Mouse (Mus musculus): ENCODE data around the gene Olfr156. TPM values are rescaled to one million over a fixed set of nuclear protein-coding genes. Genes with fewer than 3 reads are reported as not detected.

Gene Olfr156
- polyA plus RNA-seq (2012; rRNA removed): not detected in 2 replicates

DNA sequence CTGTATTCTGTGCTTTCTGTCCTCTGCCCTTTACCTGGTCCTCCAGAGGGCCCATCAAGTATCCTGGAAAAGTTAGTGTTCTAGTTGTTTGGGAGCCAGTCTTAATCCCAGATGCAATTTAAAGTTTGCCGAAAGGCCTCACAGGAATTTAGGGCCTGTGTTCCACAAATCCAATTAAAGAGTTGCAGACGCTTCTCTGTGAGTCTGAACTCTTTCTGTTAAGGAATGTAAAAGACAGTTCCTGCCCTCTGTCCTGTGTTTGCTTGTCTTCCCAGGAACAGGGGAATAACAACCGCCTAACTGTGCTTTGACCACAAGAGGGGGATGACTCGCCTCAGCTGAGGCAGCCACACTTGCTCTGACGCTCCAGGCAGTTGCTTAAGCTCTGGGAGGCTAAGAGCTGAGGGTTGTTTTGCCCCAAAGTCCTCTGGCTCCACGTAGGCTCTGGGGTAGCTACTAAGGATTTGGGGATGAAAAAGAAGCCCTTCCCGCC is at the start of gene Olfr156:
TSS of gene Olfr156 (minus strand) at position 51 of the 493 bp plus-strand sequence.
- 31% methylated on average over 7 of the region's 7 CpGs for WGBS
- H3K4me1 ChIP-seq (ENCODE audit: control insufficient read depth, insufficient read depth, low read length): no peaks in the 10 kb centered on the region
- peak; percentile 55; the same call in 1 of the 2 replicates for TF ChIP-seq CTCF (IDR thresholded peaks at IDR 0.05; ENCODE audit: insufficient read depth, low read length)
- no peak for TF ChIP-seq POLR2A (IDR thresholded peaks at IDR 0.05; ENCODE audit: borderline replicate concordance, extremely low read depth, low read depth, low read length)
- no peak within 1 kb of the TSS for H3K4me3 ChIP-seq (replicated peaks; ENCODE audit: extremely low read depth, low read depth, low read length)
- peak; percentile 12 for DNase-seq

DNA sequence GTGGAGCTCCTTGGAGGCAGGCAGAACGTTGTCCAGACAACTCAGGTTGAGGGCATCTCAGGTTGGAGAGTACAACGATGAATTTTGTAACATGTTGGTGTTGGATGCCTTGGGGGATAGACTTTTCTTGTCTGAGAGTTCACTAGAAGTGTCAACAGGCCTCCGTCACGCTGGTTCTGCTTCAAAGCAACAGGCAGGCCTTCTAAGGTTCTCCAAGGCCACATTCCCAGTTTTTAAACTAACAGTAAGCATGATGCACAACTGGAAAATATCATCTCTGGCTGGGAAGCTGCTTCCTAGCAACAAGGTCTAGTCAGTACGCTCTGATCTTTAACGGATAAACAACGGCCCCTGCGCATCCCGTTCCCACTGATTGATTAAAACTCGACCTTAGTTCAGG is 46.1 kb upstream of the Olfr156 start:
- Histone ChIP-seq H3K4me3 (replicated peaks; ENCODE audit: extremely low read depth, low read depth, low read length) (no peak overlapping the region), H3K4me1 (ENCODE audit: control insufficient read depth, insufficient read depth, low read length) (peaks cover 1% of the 10 kb centered on the region; the same call in 1 of the 2 replicates)
- TF ChIP-seq POLR2A (IDR thresholded peaks at IDR 0.05; ENCODE audit: borderline replicate concordance, extremely low read depth, low read depth, low read length) (no peak), CTCF (IDR thresholded peaks at IDR 0.05; ENCODE audit: insufficient read depth, low read length) (no peak)
- no peak for DNase-seq
- 82% methylated on average over 10 of the region's 10 CpGs for WGBS

DNA sequence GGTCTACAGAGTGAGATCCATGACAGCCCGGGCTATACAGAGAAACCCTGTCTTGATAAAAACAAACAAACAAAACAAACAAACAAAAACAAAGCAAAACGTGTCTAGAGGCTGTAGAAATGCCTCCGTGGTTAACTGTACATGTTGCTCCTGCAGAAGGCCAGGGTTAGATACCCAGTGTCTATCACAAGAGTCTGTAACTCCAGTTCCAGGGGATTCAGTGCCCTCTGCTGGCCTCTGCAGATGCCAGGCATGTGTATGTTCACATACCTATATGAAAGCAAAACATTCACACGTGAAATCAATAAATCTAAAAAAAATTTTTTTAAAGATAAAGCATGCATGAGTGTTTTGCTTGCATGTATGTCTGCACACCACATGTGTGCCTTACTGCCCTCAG is 39.6 kb upstream of the Olfr156 start:
- WGBS: 58% methylated on average over 4 of the region's 4 CpGs

DNA sequence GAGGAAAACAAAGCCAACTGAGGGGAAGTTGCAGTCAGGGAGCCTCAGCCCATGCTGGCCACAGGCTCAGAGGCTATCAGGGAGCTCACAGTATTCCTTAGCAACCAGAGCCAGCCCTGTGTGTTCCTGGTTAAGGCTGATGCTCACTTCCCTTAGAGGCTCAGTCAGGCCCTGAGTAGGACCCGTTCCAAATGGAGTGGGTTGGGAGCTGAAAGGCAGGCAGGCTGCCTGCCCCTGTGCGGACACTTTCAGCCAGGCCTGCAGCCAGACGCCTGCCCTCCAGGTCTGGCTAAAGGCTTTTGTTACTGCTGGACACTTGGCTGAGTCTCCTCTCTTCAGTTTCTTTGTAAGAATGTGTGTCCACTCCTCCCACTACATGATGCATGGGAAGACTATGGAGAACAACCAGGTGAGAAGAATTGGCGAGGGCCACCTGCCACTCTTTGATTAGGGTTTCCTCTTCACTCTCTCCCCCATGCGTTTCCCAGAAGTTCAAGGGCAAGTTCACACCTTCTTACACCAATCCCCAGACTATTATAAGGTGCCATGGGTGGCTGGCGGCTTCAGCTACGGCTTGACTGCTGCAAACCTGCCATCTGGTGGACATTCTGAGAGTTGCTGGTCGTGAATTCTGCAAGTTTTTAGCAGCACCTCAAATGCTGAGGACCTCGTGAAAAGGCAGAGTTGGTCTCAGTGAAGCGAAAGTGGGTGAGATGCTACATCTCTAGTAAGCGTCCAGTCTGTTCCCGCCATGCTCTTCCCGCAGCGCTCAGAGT is 37.2 kb upstream of the Olfr156 start:
- 13% methylated on average over 14 of the region's 14 CpGs for WGBS
- Histone ChIP-seq H3K4me1 (ENCODE audit: control insufficient read depth, insufficient read depth, low read length) (no peaks in the 10 kb centered on the region), H3K4me3 (replicated peaks; ENCODE audit: extremely low read depth, low read depth, low read length) (no peak overlapping the region)
- TF ChIP-seq CTCF (IDR thresholded peaks at IDR 0.05; ENCODE audit: insufficient read depth, low read length) (peak; percentile 81), POLR2A (IDR thresholded peaks at IDR 0.05; ENCODE audit: borderline replicate concordance, extremely low read depth, low read depth, low read length) (no peak)
- DNase-seq: peak; percentile 64

More for the DNA sequence above, 39.6 kb upstream of the Olfr156 start:
- no peak overlapping the region for H3K4me3 ChIP-seq (replicated peaks; ENCODE audit: extremely low read depth, low read depth, low read length)
- H3K4me1 ChIP-seq (ENCODE audit: control insufficient read depth, insufficient read depth, low read length): no peaks in the 10 kb centered on the region
- TF ChIP-seq POLR2A (IDR thresholded peaks at IDR 0.05; ENCODE audit: borderline replicate concordance, extremely low read depth, low read depth, low read length) (no peak), CTCF (IDR thresholded peaks at IDR 0.05; ENCODE audit: insufficient read depth, low read length) (no peak)
- DNase-seq: no peak

DNA sequence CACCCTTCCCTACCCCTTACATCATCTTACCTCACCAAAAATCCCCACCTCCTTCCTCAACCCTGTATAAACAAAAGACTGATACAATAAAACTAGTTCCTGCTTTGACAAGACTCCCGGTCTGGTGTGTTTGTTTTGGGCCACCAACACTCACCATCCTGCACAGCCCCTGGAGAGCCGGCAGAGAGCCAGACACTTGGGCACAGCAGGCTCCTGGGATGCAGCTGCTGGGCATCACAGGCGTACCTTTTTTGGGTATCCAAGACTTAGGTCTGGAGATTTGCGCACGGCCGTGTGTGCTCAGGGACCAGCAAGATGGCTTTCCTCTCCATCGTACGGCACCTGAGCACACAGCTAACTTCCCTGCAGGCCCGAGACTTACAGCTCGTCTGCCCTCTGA is 36.2 kb upstream of the Olfr156 start:
- no peaks in the 10 kb centered on the region for H3K4me1 ChIP-seq (ENCODE audit: control insufficient read depth, insufficient read depth, low read length)
- no peak overlapping the region for H3K4me3 ChIP-seq (replicated peaks; ENCODE audit: extremely low read depth, low read depth, low read length)
- no peak for DNase-seq
- WGBS: 69% methylated on average over 10 of the region's 10 CpGs
- TF ChIP-seq POLR2A (IDR thresholded peaks at IDR 0.05; ENCODE audit: borderline replicate concordance, extremely low read depth, low read depth, low read length) (no peak), CTCF (IDR thresholded peaks at IDR 0.05; ENCODE audit: insufficient read depth, low read length) (no peak)

DNA sequence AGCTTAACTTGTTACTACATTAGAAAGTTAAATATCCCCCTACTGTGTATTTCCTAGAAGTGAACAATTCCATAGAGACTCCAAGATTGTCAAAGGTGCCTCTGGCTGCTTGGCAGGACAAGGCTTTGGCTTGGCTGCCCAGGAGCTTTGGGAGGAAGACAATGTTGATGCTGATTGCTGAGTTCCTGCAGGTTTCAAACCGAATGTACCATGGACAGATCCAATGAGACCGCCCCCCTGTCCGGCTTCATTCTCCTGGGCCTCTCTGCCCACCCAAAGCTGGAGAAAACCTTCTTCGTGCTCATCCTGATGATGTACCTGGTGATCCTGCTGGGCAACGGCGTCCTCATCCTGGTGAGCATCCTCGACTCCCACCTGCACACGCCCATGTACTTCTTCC is 30.4 kb upstream of the Olfr156 start:
- no peak for DNase-seq
- no peak overlapping the region for H3K4me3 ChIP-seq (replicated peaks; ENCODE audit: extremely low read depth, low read depth, low read length)
- TF ChIP-seq CTCF (IDR thresholded peaks at IDR 0.05; ENCODE audit: insufficient read depth, low read length) (no peak), POLR2A (IDR thresholded peaks at IDR 0.05; ENCODE audit: borderline replicate concordance, extremely low read depth, low read depth, low read length) (no peak)
- H3K4me1 ChIP-seq (ENCODE audit: control insufficient read depth, insufficient read depth, low read length): no peaks in the 10 kb centered on the region
- 68% methylated on average over 8 of the region's 8 CpGs for WGBS

DNA sequence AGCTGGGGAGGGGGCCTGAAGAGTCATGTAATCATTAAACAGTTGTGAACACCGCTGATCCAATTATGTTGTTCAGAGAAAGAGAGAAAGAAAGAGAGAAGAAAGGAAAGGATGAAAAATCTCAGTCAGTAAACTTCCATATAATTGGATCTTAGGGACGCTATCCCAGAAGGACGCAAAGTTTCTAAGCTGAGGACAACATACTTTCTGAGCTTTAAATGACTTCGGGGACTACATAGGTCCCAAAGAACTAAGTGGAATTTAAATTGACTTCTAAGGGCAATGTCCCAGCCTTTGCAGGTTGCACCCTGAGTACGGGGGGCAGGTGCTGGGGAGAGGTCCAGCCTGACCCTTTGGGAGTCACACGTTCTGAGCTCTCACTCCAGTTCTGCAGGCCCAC is 27.6 kb upstream of the Olfr156 start, which contains the start of gene Olfr155:
TSS of gene Olfr155 (plus strand) at position 301 of the 400 bp plus-strand sequence.
- no peak for DNase-seq
- Histone ChIP-seq H3K4me1 (ENCODE audit: control insufficient read depth, insufficient read depth, low read length) (no peaks in the 10 kb centered on the region), H3K4me3 (replicated peaks; ENCODE audit: extremely low read depth, low read depth, low read length) (no peak within 1 kb of the TSS)
- TF ChIP-seq POLR2A (IDR thresholded peaks at IDR 0.05; ENCODE audit: borderline replicate concordance, extremely low read depth, low read depth, low read length) (no peak), CTCF (IDR thresholded peaks at IDR 0.05; ENCODE audit: insufficient read depth, low read length) (no peak)
- WGBS: 79% methylated on average over 6 of the region's 6 CpGs

DNA sequence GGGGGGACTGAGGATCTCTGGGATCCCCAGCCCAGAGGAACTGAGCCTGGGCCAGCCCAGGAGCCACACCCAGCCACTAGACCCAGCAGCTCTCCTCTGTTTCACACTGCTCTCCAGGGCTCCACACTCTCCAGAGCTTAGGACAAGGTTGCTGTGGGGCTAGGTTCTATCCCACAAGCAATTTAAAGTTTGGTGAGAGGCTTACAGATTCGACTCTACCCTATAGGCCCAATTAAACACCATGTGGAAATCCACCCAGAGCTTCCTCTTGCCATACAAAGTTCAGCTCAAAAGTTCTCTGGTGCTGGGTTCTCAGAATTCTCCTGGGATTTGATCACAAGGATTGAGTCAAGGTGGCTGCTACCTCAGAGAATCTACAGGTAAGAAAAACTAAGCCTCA is 16.4 kb upstream of the Olfr156 start, which contains the start of gene Olfr157:
TSS of gene Olfr157 (minus strand) at position 101 of the 400 bp plus-strand sequence.
- no peak within 1 kb of the TSS for H3K4me3 ChIP-seq (replicated peaks; ENCODE audit: extremely low read depth, low read depth, low read length)
- DNase-seq: no peak
- TF ChIP-seq CTCF (IDR thresholded peaks at IDR 0.05; ENCODE audit: insufficient read depth, low read length) (no peak), POLR2A (IDR thresholded peaks at IDR 0.05; ENCODE audit: borderline replicate concordance, extremely low read depth, low read depth, low read length) (no peak)
- H3K4me1 ChIP-seq (ENCODE audit: control insufficient read depth, insufficient read depth, low read length): no peaks in the 10 kb centered on the region
- 74% methylated on average over 1 of the region's 1 CpGs for WGBS

DNA sequence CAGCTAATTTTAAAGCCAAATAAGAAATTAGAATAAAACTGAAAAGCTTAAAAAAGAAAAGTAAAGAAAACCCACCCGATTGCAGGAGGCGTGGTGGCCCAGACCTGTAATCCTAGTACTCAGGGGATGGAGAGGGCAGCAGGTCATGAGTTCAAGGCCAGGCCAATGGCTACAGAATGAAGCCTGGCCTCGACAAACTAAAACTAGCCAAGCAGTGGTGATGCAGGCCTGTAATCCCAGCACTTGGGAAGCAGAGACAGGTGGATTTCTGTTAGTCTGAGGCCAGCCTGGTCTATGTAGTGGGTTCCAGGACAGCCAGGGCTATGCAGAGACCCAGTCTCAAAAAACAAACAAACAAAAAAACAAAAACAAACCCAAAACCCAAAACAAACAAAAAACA is 14.6 kb upstream of the Olfr156 start:
- DNase-seq: no peak
- WGBS: 80% methylated on average over 3 of the region's 3 CpGs
- Histone ChIP-seq H3K4me1 (ENCODE audit: control insufficient read depth, insufficient read depth, low read length) (no peaks in the 10 kb centered on the region), H3K4me3 (replicated peaks; ENCODE audit: extremely low read depth, low read depth, low read length) (no peak overlapping the region)
- no peak for TF ChIP-seq POLR2A (IDR thresholded peaks at IDR 0.05; ENCODE audit: borderline replicate concordance, extremely low read depth, low read depth, low read length)

DNA sequence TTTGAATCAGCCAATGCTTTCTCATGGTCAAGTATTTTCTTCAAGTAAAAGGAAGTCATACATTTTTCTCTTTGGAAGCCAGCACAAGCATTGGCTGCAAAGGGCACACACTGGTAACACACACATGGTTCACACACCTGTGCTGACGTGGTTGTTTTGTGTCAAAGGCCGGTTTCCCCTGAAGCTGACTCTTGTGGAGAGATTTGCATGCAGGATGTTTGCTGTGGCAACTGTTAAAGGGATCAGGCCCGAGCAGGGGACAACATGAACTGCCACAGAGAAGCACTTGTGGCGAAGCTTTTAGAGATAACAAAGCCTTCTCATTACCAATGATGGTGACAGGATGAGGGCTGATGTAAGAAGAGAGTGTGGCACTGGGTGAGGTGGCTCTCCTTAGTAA is 11.1 kb upstream of the Olfr156 start:
- no peak for DNase-seq
- Histone ChIP-seq H3K4me3 (replicated peaks; ENCODE audit: extremely low read depth, low read depth, low read length) (no peak overlapping the region), H3K4me1 (ENCODE audit: control insufficient read depth, insufficient read depth, low read length) (no peaks in the 10 kb centered on the region)
- WGBS: 53% methylated on average over 4 of the region's 4 CpGs
- TF ChIP-seq CTCF (IDR thresholded peaks at IDR 0.05; ENCODE audit: insufficient read depth, low read length): no peak
